Mouse (Mus musculus) gastrocnemius, postnatal 10 days (tissue): ENCODE data around the gene Arl9. TPM values are rescaled to one million over a fixed set of nuclear protein-coding genes. Genes with fewer than 3 reads are reported as not detected.
A peak's percentile ranks its signal among the peaks of the same experiment; 100 is the strongest.
"Not testable (repeated sequence)": the region's sequence is repeated elsewhere in the genome, so short reads cannot be mapped to it uniquely, and the experiment has no call there.

ENCODE experiments used
- DNase-seq: peaks from one replicate; pipeline ENCODE4 v3.0.0; 2021; ENCODE audit warnings: mixed read lengths
- total RNA-seq, 2 experiments: library from RNA; stranded (reverse); gene quantifications; 2 replicates each; pipeline ENCODE4 v1.2.3; 2021

Gene Arl9
- total RNA-seq, 2 experiments from 2014 or later: not detected

- DNase-seq: no peak
Observed at GRCm38 (mm10) chr5:77028034-77028433, 24.2 kb downstream of the Arl9 start.

DNA sequence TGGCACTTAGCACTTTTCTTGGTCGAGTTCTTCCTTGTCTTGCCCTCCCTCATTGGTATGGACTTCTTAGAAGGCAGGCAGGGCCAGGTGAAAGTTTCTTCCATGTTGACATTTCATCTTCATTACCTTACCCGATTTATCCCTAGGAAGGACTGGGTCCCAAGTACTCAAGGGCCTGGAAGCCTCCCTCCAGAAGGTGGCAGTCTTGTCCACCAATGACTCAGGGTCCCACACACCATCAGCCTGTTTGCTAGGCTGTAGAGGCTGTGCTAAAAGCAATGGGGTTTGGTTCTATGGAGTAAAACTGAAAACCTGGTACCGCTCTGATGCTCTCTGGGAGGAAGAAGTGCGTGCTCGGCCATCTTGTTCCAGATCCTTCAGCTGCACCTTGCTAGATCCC, 25.9 kb downstream of the Arl9 start:
- peak; percentile 47 for DNase-seq

- DNase-seq: not testable (repeated sequence)
Observed at GRCm38 (mm10) chr5:77035101-77035500, 31.2 kb downstream of the Arl9 start.

DNA sequence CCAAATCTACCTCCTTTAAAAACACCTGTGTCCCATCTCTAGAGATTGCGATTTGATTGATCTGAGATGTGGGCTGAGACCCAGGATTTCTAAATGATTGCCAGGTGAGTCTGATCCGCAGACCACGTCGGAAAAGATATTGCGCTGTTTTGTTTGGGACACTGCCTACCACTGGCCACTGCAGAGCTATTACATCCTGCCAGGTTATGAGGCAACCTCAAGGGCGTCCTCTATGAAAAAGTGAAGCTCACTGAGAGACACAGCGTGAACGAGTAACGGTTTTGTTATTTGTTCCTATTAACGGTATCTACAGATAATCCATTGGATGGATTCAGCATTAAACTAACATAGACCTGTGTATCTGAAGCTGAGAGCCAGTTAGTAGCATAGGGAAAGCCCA, 34.6 kb downstream of the Arl9 start:
- no peak for DNase-seq

- no peak for DNase-seq
Observed at GRCm38 (mm10) chr5:77039391-77039790, 35.5 kb downstream of the Arl9 start.

DNA sequence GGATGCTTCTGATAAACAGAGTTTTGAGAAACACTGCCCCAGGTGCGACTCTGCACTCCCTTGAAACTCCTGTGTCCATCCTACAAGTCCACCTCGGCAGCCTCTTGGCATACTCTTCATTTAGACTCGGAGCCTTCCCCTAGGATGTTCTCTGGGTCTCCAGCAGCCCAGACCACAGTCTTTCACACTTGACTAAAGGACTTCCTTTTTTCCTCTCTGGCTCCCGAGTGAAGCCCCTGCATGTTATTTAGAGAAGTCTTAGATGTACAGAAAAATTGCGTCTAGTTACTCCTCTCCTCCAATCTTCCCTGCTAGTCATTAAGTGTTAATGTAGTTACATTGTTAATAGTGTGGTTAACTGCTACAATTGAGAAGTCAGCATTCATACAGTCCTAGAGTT, 40.5 kb downstream of the Arl9 start:
- DNase-seq: no peak

DNA sequence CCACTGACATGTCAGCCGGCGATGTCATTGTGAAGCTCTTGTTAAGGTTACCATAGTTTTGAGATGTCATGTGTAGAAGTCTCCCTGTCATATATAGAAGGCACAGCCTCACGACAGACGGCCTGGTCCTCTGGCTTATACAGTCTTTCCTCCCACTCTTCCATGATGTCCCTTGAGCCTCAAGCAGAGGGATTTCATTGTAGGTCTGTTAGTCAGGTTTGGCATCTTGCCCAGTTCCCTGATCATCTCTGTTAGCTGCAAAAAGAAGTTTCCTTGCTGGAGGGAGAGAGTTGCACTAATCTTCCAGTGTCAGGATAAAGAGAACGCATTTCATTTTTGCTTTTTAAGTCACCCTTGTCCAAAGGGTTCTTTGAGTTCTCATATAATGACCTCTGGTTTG, 48.8 kb downstream of the Arl9 start:
- DNase-seq: no peak

DNA sequence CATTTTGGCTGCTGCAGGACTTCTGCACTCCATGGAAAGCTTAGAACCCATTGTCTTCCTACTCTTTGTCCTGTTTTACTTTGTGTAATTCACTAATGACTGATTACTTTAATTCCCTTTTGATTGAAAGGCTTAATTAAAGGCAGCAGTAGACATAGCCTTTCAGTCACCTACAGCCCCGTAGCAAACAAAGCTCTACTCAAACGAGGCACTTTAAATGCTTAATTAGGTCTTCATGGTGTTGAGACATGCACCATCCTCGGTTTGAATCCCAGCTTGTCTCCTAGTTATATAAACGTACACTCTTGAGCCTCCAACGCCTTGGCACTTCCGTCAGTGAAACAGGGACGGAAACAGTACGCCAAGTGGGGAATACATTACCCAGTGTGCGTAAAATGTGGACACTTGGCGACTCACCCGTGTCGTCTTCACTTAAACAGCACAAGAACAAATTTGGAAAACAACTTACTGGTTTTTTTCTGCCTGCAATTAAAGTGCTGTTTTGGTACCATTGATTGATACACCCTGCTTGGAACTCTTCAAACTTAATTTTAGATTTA, 53.1 kb downstream of the Arl9 start:
- no peak for DNase-seq

Other genes starting within 250 kb of the Arl9 start
- gene Aasdh, start 98.5 kb upstream of the Arl9 start, total RNA-seq: 10 to 100 TPM; 10.6 to 12.2 TPM
- 100 to 1,000 TPM; 141 to 143 TPM for gene Paics, start 52.7 kb upstream of the Arl9 start, total RNA-seq
- gene Ppat, start 52.5 kb upstream of the Arl9 start, total RNA-seq: 10 to 100 TPM; 35.0 to 35.3 TPM
- gene Srp72, start 29.4 kb upstream of the Arl9 start, total RNA-seq: 10 to 100 TPM; 67.8 to 75.8 TPM
- not detected for gene Thegl, start 12.0 kb downstream of the Arl9 start, total RNA-seq
- 10 to 100 TPM; 11.2 to 13.9 TPM for gene Hopx, start 111.1 kb downstream of the Arl9 start, total RNA-seq
- under 1 TPM; 0.81 to 0.96 TPM for gene Spink2, start 207.4 kb downstream of the Arl9 start, total RNA-seq